Mouse (Mus musculus) induced T-regulatory cell, adult 2 months (primary cell): ENCODE data around the gene Pla1a.
A peak's percentile ranks its signal among the peaks of the same experiment; 100 is the strongest.

Source experiments
- DNase-seq: peaks from one replicate; pipeline ENCODE4 v3.0.0-alpha.2; 2012; ENCODE audit warnings: low read depth

Pla1a gene

GRCm38 (mm10) chr16:38432498-38433425 is at the start of gene Pla1a:
Gene Pla1a, minus strand, starts transcription at chr16:38433145.
- peak; percentile 15 for DNase-seq

- DNase-seq = no peak
Observed at GRCm38 (mm10) chr16:38481327-38481726, 48.4 kb upstream of the Pla1a start.

- no peak for DNase-seq
Observed at GRCm38 (mm10) chr16:38478296-38478695, 45.4 kb upstream of the Pla1a start.

- DNase-seq = peak; percentile 26
Observed at GRCm38 (mm10) chr16:38477241-38477608, 44.3 kb upstream of the Pla1a start.

GRCm38 (mm10) chr16:38476312-38477240 is 43.6 kb upstream of the Pla1a start:
- peak; percentile 73 for DNase-seq

GRCm38 (mm10) chr16:38475681-38476311 is 42.9 kb upstream of the Pla1a start:
- DNase-seq = peak; percentile 40

GRCm38 (mm10) chr16:38474677-38475286 is 41.8 kb upstream of the Pla1a start:
- DNase-seq = no peak

- DNase-seq = no peak
Observed at GRCm38 (mm10) chr16:38473661-38474060, 40.7 kb upstream of the Pla1a start.

GRCm38 (mm10) chr16:38472507-38472873 is 39.5 kb upstream of the Pla1a start:
- DNase-seq = no peak

- no peak for DNase-seq
Observed at GRCm38 (mm10) chr16:38471697-38472506, 39.0 kb upstream of the Pla1a start.

- DNase-seq = no peak
Observed at GRCm38 (mm10) chr16:38469437-38469836, 36.5 kb upstream of the Pla1a start.

- DNase-seq = no peak
Observed at GRCm38 (mm10) chr16:38468706-38469018, 35.7 kb upstream of the Pla1a start.

- DNase-seq = no peak
Observed at GRCm38 (mm10) chr16:38467917-38468705, 35.2 kb upstream of the Pla1a start.

- no peak for DNase-seq
Observed at GRCm38 (mm10) chr16:38467091-38467916, 34.4 kb upstream of the Pla1a start.

GRCm38 (mm10) chr16:38466089-38466488 is 33.1 kb upstream of the Pla1a start:
- no peak for DNase-seq

GRCm38 (mm10) chr16:38463305-38463704 is 30.4 kb upstream of the Pla1a start:
- DNase-seq = no peak

GRCm38 (mm10) chr16:38462161-38462560 is 29.2 kb upstream of the Pla1a start:
- peak; percentile 28 for DNase-seq

- DNase-seq = no peak
Observed at GRCm38 (mm10) chr16:38461749-38462148, 28.8 kb upstream of the Pla1a start.

- DNase-seq = no peak
Observed at GRCm38 (mm10) chr16:38459990-38460389, 27.0 kb upstream of the Pla1a start.
